Mouse (Mus musculus): ENCODE data around the gene Tia1. TPM values are rescaled to one million over a fixed set of nuclear protein-coding genes. Genes with fewer than 3 reads are reported as not detected.

The Tia1 gene
- polyA plus RNA-seq, 1 experiment from 2014 or later, result 95.5 TPM

- no peak overlapping the region for H3K4me3 ChIP-seq (ENCODE audit: low read depth, low read length)
- H3K36me3 ChIP-seq (ENCODE audit: control insufficient read depth, insufficient read depth, low read length), result peaks cover 17% of the 10 kb centered on the region
- 57% methylated on average over 1 of the region's 1 CpGs for WGBS
- no peaks in the 10 kb centered on the region for H3K9me3 ChIP-seq (ENCODE audit: control insufficient read depth, low read length)
- no peaks in the 10 kb centered on the region for H3K27me3 ChIP-seq (replicated peaks; ENCODE audit: control insufficient read depth, insufficient read depth, low read length)
- H3K4me1 ChIP-seq (replicated peaks; ENCODE audit: control insufficient read depth, insufficient read depth, low read length), result no peaks in the 10 kb centered on the region
- DNase-seq (ENCODE audit: low spot score) (no peak), ATAC-seq (replicated peaks; ENCODE audit: low FRiP score) (no peak)
- H3K4me2 ChIP-seq, result no peak overlapping the region
- no peak overlapping the region for H3K9ac ChIP-seq (ENCODE audit: low read depth, low read length)
- H3K27ac ChIP-seq (ENCODE audit: low read depth, low read length), result no peak overlapping the region
Measured at GRCm38 (mm10) chr6:86446927-86447568, 43.0 kb downstream of the Tia1 start.

- no peak overlapping the region for H3K9ac ChIP-seq (ENCODE audit: low read depth, low read length)
- H3K4me1 ChIP-seq (replicated peaks; ENCODE audit: control insufficient read depth, insufficient read depth, low read length), result no peaks in the 10 kb centered on the region
- H3K36me3 ChIP-seq (ENCODE audit: control insufficient read depth, insufficient read depth, low read length), result peaks cover 16% of the 10 kb centered on the region
- H3K27me3 ChIP-seq (replicated peaks; ENCODE audit: control insufficient read depth, insufficient read depth, low read length), result no peaks in the 10 kb centered on the region
- DNase-seq (ENCODE audit: low spot score), result no peak
- H3K4me2 ChIP-seq, result no peak overlapping the region
- no peaks in the 10 kb centered on the region for H3K9me3 ChIP-seq (ENCODE audit: control insufficient read depth, low read length)
- H3K4me3 ChIP-seq (ENCODE audit: low read depth, low read length), result no peak overlapping the region
- 88% methylated on average over 3 of the region's 3 CpGs for WGBS
- ATAC-seq (replicated peaks; ENCODE audit: low FRiP score), result no peak
- no peak overlapping the region for H3K27ac ChIP-seq (ENCODE audit: low read depth, low read length)
Measured at GRCm38 (mm10) chr6:86456727-86457126, 52.7 kb downstream of the Tia1 start.

GRCm38 (mm10) chr6:86463079-86463478, 59.1 kb downstream of the Tia1 start:
- Histone ChIP-seq H3K4me3 (ENCODE audit: low read depth, low read length) (no peak overlapping the region), H3K4me1 (replicated peaks; ENCODE audit: control insufficient read depth, insufficient read depth, low read length) (no peaks in the 10 kb centered on the region), H3K4me2 (no peak overlapping the region), H3K27me3 (replicated peaks; ENCODE audit: control insufficient read depth, insufficient read depth, low read length) (no peaks in the 10 kb centered on the region), H3K9ac (ENCODE audit: low read depth, low read length) (no peak overlapping the region), H3K36me3 (ENCODE audit: control insufficient read depth, insufficient read depth, low read length) (peaks cover 22% of the 10 kb centered on the region), H3K9me3 (ENCODE audit: control insufficient read depth, low read length) (no peaks in the 10 kb centered on the region), H3K27ac (ENCODE audit: low read depth, low read length) (no peak overlapping the region)
- no peak for ATAC-seq (replicated peaks; ENCODE audit: low FRiP score)
- WGBS, result 89% methylated on average over 3 of the region's 3 CpGs
- no peak for DNase-seq (ENCODE audit: low spot score)

GRCm38 (mm10) chr6:86471317-86471716, 67.3 kb downstream of the Tia1 start:
- Histone ChIP-seq H3K4me1 (replicated peaks; ENCODE audit: control insufficient read depth, insufficient read depth, low read length) (peaks cover 26% of the 10 kb centered on the region), H3K4me3 (ENCODE audit: low read depth, low read length) (peak overlapping the region; percentile 49), H3K36me3 (ENCODE audit: control insufficient read depth, insufficient read depth, low read length) (peaks cover 6% of the 10 kb centered on the region; the same call in 1 of the 2 replicates), H3K27me3 (replicated peaks; ENCODE audit: control insufficient read depth, insufficient read depth, low read length) (no peaks in the 10 kb centered on the region), H3K9me3 (ENCODE audit: control insufficient read depth, low read length) (no peaks in the 10 kb centered on the region), H3K4me2 (peak overlapping the region; percentile 90), H3K27ac (ENCODE audit: low read depth, low read length) (peak overlapping the region; percentile 76), H3K9ac (ENCODE audit: low read depth, low read length) (peak overlapping the region; percentile 81)
- 66% methylated on average over 3 of the region's 3 CpGs for WGBS
- ATAC-seq (replicated peaks; ENCODE audit: low FRiP score), result no peak
- DNase-seq (ENCODE audit: low spot score), result no peak

GRCm38 (mm10) chr6:86471760-86472099, 67.7 kb downstream of the Tia1 start:
- DNase-seq (ENCODE audit: low spot score) (no peak), ATAC-seq (replicated peaks; ENCODE audit: low FRiP score) (peak; percentile 33)
- Histone ChIP-seq H3K27ac (ENCODE audit: low read depth, low read length) (peak overlapping the region; percentile 76), H3K9ac (ENCODE audit: low read depth, low read length) (peak overlapping the region; percentile 81), H3K36me3 (ENCODE audit: control insufficient read depth, insufficient read depth, low read length) (peaks cover 5% of the 10 kb centered on the region; the same call in 1 of the 2 replicates), H3K27me3 (replicated peaks; ENCODE audit: control insufficient read depth, insufficient read depth, low read length) (no peaks in the 10 kb centered on the region), H3K9me3 (ENCODE audit: control insufficient read depth, low read length) (no peaks in the 10 kb centered on the region), H3K4me2 (peak overlapping the region; percentile 90), H3K4me1 (replicated peaks; ENCODE audit: control insufficient read depth, insufficient read depth, low read length) (peaks cover 26% of the 10 kb centered on the region), H3K4me3 (ENCODE audit: low read depth, low read length) (peak overlapping the region; percentile 49)
- 20% methylated on average over 9 of the region's 9 CpGs for WGBS

- peak; percentile 94 for ATAC-seq (replicated peaks; ENCODE audit: low FRiP score)
- Histone ChIP-seq H3K4me1 (replicated peaks; ENCODE audit: control insufficient read depth, insufficient read depth, low read length) (peaks cover 30% of the 10 kb centered on the region), H3K9me3 (ENCODE audit: control insufficient read depth, low read length) (no peaks in the 10 kb centered on the region), H3K4me2 (peak overlapping the region; percentile 90), H3K36me3 (ENCODE audit: control insufficient read depth, insufficient read depth, low read length) (0 out of 2 replicates have a peak, but pooled peaks cover 2% of the 10 kb centered on the region), H3K9ac (ENCODE audit: low read depth, low read length) (peak overlapping the region; percentile 81), H3K27me3 (replicated peaks; ENCODE audit: control insufficient read depth, insufficient read depth, low read length) (no peaks in the 10 kb centered on the region), H3K4me3 (ENCODE audit: low read depth, low read length) (peak overlapping the region; percentile 49), H3K27ac (ENCODE audit: low read depth, low read length) (peak overlapping the region; percentile 80)
- WGBS, result under 1% methylated on average over 55 of the region's 56 CpGs
- peak; percentile 100 for DNase-seq (ENCODE audit: low spot score)
Measured at GRCm38 (mm10) chr6:86472100-86472955, 68.3 kb downstream of the Tia1 start.

GRCm38 (mm10) chr6:86473077-86473476, 69.1 kb downstream of the Tia1 start:
- 57% methylated on average over 7 of the region's 7 CpGs for WGBS
- DNase-seq (ENCODE audit: low spot score), result no peak

GRCm38 (mm10) chr6:86474072-86474471, 70.1 kb downstream of the Tia1 start:
- H3K9ac ChIP-seq (ENCODE audit: low read depth, low read length), result no peak overlapping the region
- H3K27ac ChIP-seq (ENCODE audit: low read depth, low read length), result no peak overlapping the region
- 0 out of 2 replicates have a peak, but pooled peaks cover 2% of the 10 kb centered on the region for H3K36me3 ChIP-seq (ENCODE audit: control insufficient read depth, insufficient read depth, low read length)
- H3K4me3 ChIP-seq (ENCODE audit: low read depth, low read length), result no peak overlapping the region
- DNase-seq (ENCODE audit: low spot score) (no peak), ATAC-seq (replicated peaks; ENCODE audit: low FRiP score) (no peak)
- 92% methylated on average over 5 of the region's 5 CpGs for WGBS
- no peaks in the 10 kb centered on the region for H3K27me3 ChIP-seq (replicated peaks; ENCODE audit: control insufficient read depth, insufficient read depth, low read length)
- no peaks in the 10 kb centered on the region for H3K9me3 ChIP-seq (ENCODE audit: control insufficient read depth, low read length)
- H3K4me1 ChIP-seq (replicated peaks; ENCODE audit: control insufficient read depth, insufficient read depth, low read length), result peaks cover 35% of the 10 kb centered on the region
- H3K4me2 ChIP-seq, result no peak overlapping the region

More at GRCm38 (mm10) chr6:86473077-86473476, 69.1 kb downstream of the Tia1 start:
- Histone ChIP-seq H3K4me1 (replicated peaks; ENCODE audit: control insufficient read depth, insufficient read depth, low read length) (peaks cover 33% of the 10 kb centered on the region), H3K27me3 (replicated peaks; ENCODE audit: control insufficient read depth, insufficient read depth, low read length) (no peaks in the 10 kb centered on the region), H3K9me3 (ENCODE audit: control insufficient read depth, low read length) (no peaks in the 10 kb centered on the region), H3K36me3 (ENCODE audit: control insufficient read depth, insufficient read depth, low read length) (0 out of 2 replicates have a peak, but pooled peaks cover 2% of the 10 kb centered on the region), H3K27ac (ENCODE audit: low read depth, low read length) (peak overlapping the region; percentile 80), H3K4me3 (ENCODE audit: low read depth, low read length) (peak overlapping the region; percentile 49), H3K4me2 (peak overlapping the region; percentile 90), H3K9ac (ENCODE audit: low read depth, low read length) (peak overlapping the region; percentile 81)
- no peak for ATAC-seq (replicated peaks; ENCODE audit: low FRiP score)

All from liver, embryonic 11.5 days (tissue).